Mouse (Mus musculus): ENCODE measurements at regions not wholly inside any gene's neighbourhood (a gene's known extent, or its start where the extent isn't known, plus 50 kb on each side); places are given as distances from the start of the nearest gene placed in this dataset.

GRCm38 (mm10) chr4:142506383-142507211 lies 267.4 kb upstream of the Kazn start:
- Histone ChIP-seq H3K9me3 (ENCODE audit: control insufficient read depth, low read length) (peaks cover 42% of the 10 kb centered on the region), H3K36me3 (ENCODE audit: control insufficient read depth) (no peaks in the 10 kb centered on the region), H3K4me3 (replicated peaks) (no peak overlapping the region), H3K4me1 (ENCODE audit: control insufficient read depth) (no peaks in the 10 kb centered on the region), H3K27me3 (ENCODE audit: control insufficient read depth) (no peaks in the 10 kb centered on the region)
- no peak for TF ChIP-seq GATA1 (IDR thresholded peaks at IDR 0.05; ENCODE audit: low read length)
- no peak for TF ChIP-seq TAL1 (IDR thresholded peaks at IDR 0.05; ENCODE audit: low read length)

- Histone ChIP-seq H3K4me1 (ENCODE audit: control insufficient read depth) (no peaks in the 10 kb centered on the region), H3K27me3 (ENCODE audit: control insufficient read depth) (no peaks in the 10 kb centered on the region), H3K9me3 (ENCODE audit: control insufficient read depth, low read length) (peaks cover 45% of the 10 kb centered on the region), H3K36me3 (ENCODE audit: control insufficient read depth) (no peaks in the 10 kb centered on the region), H3K4me3 (replicated peaks) (no peak overlapping the region)
- TF ChIP-seq TAL1 (IDR thresholded peaks at IDR 0.05; ENCODE audit: low read length) (no peak), GATA1 (IDR thresholded peaks at IDR 0.05; ENCODE audit: low read length) (no peak)
These were observed 264.6 kb upstream of the Kazn start for GRCm38 (mm10) chr4:142503761-142504160.

GRCm38 (mm10) chr4:142501177-142501576 lies 262.0 kb upstream of the Kazn start:
- TF ChIP-seq TAL1 (IDR thresholded peaks at IDR 0.05; ENCODE audit: low read length), result no peak
- TF ChIP-seq GATA1 (IDR thresholded peaks at IDR 0.05; ENCODE audit: low read length), result no peak
- Histone ChIP-seq H3K27me3 (ENCODE audit: control insufficient read depth) (no peaks in the 10 kb centered on the region), H3K36me3 (ENCODE audit: control insufficient read depth) (no peaks in the 10 kb centered on the region), H3K4me3 (replicated peaks) (no peak overlapping the region), H3K4me1 (ENCODE audit: control insufficient read depth) (no peaks in the 10 kb centered on the region), H3K9me3 (ENCODE audit: control insufficient read depth, low read length) (peaks cover 57% of the 10 kb centered on the region)

GRCm38 (mm10) chr4:142500541-142500940 lies 261.3 kb upstream of the Kazn start:
- no peaks in the 10 kb centered on the region for H3K4me1 ChIP-seq (ENCODE audit: control insufficient read depth)
- H3K36me3 ChIP-seq (ENCODE audit: control insufficient read depth), result no peaks in the 10 kb centered on the region
- peaks cover 58% of the 10 kb centered on the region for H3K9me3 ChIP-seq (ENCODE audit: control insufficient read depth, low read length)
- no peak overlapping the region for H3K4me3 ChIP-seq (replicated peaks)
- TF ChIP-seq TAL1 (IDR thresholded peaks at IDR 0.05; ENCODE audit: low read length) (no peak), GATA1 (IDR thresholded peaks at IDR 0.05; ENCODE audit: low read length) (no peak)
- H3K27me3 ChIP-seq (ENCODE audit: control insufficient read depth), result no peaks in the 10 kb centered on the region

GRCm38 (mm10) chr4:142496605-142497004 lies 257.4 kb upstream of the Kazn start:
- Histone ChIP-seq H3K36me3 (ENCODE audit: control insufficient read depth) (no peaks in the 10 kb centered on the region), H3K4me3 (replicated peaks) (no peak overlapping the region), H3K4me1 (ENCODE audit: control insufficient read depth) (no peaks in the 10 kb centered on the region), H3K9me3 (ENCODE audit: control insufficient read depth, low read length) (peaks cover 61% of the 10 kb centered on the region), H3K27me3 (ENCODE audit: control insufficient read depth) (no peaks in the 10 kb centered on the region)
- TF ChIP-seq TAL1 (IDR thresholded peaks at IDR 0.05; ENCODE audit: low read length), result no peak
- no peak for TF ChIP-seq GATA1 (IDR thresholded peaks at IDR 0.05; ENCODE audit: low read length)

GRCm38 (mm10) chr4:142492926-142493492 lies 253.8 kb upstream of the Kazn start:
- Histone ChIP-seq H3K4me3 (replicated peaks) (no peak overlapping the region), H3K27me3 (ENCODE audit: control insufficient read depth) (no peaks in the 10 kb centered on the region), H3K4me1 (ENCODE audit: control insufficient read depth) (no peaks in the 10 kb centered on the region), H3K36me3 (ENCODE audit: control insufficient read depth) (no peaks in the 10 kb centered on the region), H3K9me3 (ENCODE audit: control insufficient read depth, low read length) (peaks cover 43% of the 10 kb centered on the region)
- TF ChIP-seq TAL1 (IDR thresholded peaks at IDR 0.05; ENCODE audit: low read length) (no peak), GATA1 (IDR thresholded peaks at IDR 0.05; ENCODE audit: low read length) (no peak)

GRCm38 (mm10) chr4:142485784-142486423 lies 246.7 kb upstream of the Kazn start:
- no peak for TF ChIP-seq GATA1 (IDR thresholded peaks at IDR 0.05; ENCODE audit: low read length)
- no peak for TF ChIP-seq TAL1 (IDR thresholded peaks at IDR 0.05; ENCODE audit: low read length)
- Histone ChIP-seq H3K4me1 (ENCODE audit: control insufficient read depth) (no peaks in the 10 kb centered on the region), H3K4me3 (replicated peaks) (no peak overlapping the region), H3K36me3 (ENCODE audit: control insufficient read depth) (no peaks in the 10 kb centered on the region), H3K27me3 (ENCODE audit: control insufficient read depth) (no peaks in the 10 kb centered on the region), H3K9me3 (ENCODE audit: control insufficient read depth, low read length) (peaks cover 3% of the 10 kb centered on the region; the same call in 1 of the 2 replicates)

- TF ChIP-seq TAL1 (IDR thresholded peaks at IDR 0.05; ENCODE audit: low read length), result no peak
- no peak for TF ChIP-seq GATA1 (IDR thresholded peaks at IDR 0.05; ENCODE audit: low read length)
These were observed 236.4 kb upstream of the Kazn start for GRCm38 (mm10) chr4:142475632-142476031.

GRCm38 (mm10) chr4:142474626-142475025 lies 235.4 kb upstream of the Kazn start:
- H3K4me1 ChIP-seq (ENCODE audit: control insufficient read depth), result no peaks in the 10 kb centered on the region
- H3K4me3 ChIP-seq (replicated peaks), result no peak overlapping the region
- H3K9me3 ChIP-seq (ENCODE audit: control insufficient read depth, low read length), result no peaks in the 10 kb centered on the region; the same call in 1 of the 2 replicates
- no peaks in the 10 kb centered on the region for H3K36me3 ChIP-seq (ENCODE audit: control insufficient read depth)
- peaks cover 7% of the 10 kb centered on the region for H3K27me3 ChIP-seq (ENCODE audit: control insufficient read depth)
- TF ChIP-seq TAL1 (IDR thresholded peaks at IDR 0.05; ENCODE audit: low read length), result no peak
- TF ChIP-seq GATA1 (IDR thresholded peaks at IDR 0.05; ENCODE audit: low read length), result no peak

More at GRCm38 (mm10) chr4:142475632-142476031, 236.4 kb upstream of the Kazn start:
- Histone ChIP-seq H3K4me3 (replicated peaks) (no peak overlapping the region), H3K4me1 (ENCODE audit: control insufficient read depth) (no peaks in the 10 kb centered on the region), H3K9me3 (ENCODE audit: control insufficient read depth, low read length) (no peaks in the 10 kb centered on the region; the same call in 1 of the 2 replicates), H3K36me3 (ENCODE audit: control insufficient read depth) (no peaks in the 10 kb centered on the region), H3K27me3 (ENCODE audit: control insufficient read depth) (peaks cover 7% of the 10 kb centered on the region)
